Mouse (Mus musculus): ENCODE results near the gene Bak1.

Gene Bak1

DNA sequence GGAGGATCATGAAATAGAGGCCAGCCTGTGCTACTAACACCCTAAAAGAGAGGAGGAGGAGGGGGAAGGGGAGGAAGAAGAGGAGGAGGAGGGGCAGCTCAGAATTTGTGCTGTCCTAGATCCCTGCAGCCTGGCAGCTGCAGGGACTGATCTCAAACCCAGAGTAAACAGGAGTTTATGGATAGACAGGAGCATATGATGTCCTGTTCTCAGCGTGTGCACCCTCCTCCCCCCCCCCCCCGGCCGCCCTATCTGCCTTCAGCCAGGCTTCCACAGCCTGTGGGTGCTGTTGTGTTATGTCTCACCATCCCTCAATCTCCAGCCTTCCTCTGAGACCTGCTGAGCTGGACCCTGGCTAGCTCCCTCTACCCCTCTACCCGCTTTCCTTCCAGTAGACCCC is at the start of gene Bak1:
TSS of gene Bak1 (minus strand) at position 101 of the 400 bp plus-strand sequence.
- no peak for DNase-seq (ENCODE audit: low read depth, low spot score)

DNA sequence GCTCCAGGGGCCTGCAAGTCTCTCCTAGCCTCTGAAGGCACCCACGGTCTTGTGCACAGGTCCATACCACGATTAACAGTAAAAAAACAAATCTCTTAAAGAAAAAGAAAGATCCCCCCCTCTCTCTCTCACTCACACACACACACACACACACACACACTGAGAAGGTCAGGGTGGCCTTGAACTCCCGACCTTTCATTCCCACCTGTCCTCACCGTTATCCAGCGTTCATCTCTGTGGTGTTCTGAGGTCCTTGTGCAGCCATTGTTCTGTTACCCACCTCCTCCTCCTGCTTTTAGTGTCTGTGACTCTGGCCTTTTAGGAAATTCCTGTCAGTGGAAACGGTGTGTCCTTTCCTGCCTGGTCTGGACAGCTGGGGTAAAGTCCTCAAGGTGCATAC is 49.7 kb upstream of the Bak1 start:
- DNase-seq (ENCODE audit: low read depth, low spot score), result no peak

DNA sequence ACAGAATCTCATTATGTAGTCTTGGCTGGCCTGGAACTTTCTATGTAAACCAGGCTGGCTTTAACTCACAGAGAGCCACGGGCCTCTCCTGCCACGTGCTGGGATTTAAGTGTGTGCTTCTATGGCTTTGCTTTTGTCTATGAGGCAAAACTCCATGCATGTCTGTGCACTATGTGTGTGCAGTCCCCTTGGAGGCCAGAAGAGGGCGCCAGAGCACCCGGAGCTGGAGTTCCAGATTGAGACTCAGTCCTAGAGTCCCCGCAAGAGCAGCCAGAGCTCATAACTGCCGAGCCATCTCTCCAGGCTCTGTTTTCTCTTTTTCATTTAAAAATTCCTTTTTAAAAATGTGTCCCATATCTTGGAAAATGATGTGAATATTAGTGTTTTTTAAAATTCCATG is 49.1 kb upstream of the Bak1 start:
- no peak for DNase-seq (ENCODE audit: low read depth, low spot score)

DNA sequence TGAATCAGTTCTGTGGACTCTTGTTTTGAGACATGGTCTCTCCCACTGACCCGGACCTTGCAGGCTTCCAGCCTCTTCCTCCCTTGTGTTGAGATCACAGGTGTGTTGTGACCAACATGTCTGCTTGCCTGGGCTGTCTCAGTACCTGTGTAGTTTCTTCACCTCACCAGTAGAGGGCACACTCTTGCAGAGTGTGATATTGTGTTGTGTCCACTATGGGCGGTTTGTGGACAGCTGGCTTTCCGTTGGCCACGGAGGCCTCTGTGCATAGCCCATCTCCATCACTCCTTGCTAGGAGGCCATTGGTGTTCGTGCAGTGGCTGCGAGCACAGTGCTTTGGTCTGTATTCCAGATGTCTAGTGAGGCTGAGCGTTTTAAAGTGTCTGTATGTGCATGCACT is 48.3 kb upstream of the Bak1 start:
- DNase-seq (ENCODE audit: low read depth, low spot score), result no peak

DNA sequence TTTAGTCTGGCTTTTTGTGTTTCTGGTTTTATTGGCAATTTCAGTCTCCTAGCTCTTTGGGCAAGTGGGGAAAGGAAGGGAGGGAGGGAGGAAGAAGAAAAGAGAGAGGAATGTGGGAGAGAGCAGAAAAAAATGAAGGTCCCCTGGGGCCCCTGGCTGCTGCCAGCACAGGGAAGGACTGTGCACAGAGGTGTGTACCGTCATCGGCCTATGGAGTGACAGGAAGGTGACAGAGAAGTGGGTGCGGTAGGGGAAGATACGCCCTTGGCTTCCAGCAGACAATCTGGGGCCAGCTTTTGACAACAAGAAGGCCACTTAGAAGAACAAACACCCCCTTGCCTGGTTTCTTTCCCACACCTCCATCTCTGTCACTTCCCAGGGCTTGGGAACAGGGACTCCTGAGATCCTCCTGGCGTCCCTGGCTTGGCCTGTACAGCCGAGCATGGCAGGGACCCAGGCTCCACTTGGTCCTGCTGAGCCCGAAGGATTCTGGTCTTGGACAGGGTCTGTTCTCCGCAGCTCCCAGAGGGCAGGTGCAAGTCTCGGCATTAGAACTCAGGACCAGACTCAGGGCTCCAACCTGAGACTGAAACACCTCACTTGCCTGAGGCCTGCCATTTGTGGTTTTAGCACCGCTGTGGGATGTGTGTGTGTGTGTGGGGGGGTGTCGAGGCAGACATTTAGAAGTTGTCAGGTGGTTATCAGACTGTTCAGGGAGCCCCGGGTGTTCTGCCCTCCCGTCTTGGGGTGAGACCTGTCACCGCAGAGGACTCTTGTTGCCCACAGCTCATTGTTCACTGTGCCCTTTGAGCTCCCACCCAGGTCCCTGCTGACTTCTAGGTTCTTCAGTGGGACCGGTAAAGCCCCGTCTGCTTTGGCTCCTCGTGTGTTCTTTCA is 46.3 kb upstream of the Bak1 start:
- DNase-seq (ENCODE audit: low read depth, low spot score), result no peak

DNA sequence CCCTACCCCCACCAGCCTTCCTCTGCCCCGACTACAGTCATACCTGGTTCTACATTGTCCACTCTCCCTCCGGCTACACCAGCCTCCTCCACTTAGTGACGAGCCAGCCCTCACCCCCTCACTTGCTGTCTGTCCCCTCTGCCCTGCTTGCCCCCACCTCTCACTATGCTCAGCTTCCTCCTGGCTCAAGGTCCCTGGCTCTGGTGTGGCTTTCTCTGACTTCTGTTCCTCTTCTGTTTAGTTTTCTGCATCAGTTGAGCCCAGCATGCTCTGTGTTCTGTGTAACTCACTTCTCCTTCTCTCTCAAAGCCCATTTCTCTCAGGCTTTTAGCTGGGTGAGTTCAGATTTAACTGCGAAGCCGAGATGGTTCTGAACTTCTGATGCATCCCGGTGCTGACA is 45.4 kb upstream of the Bak1 start:
- DNase-seq (ENCODE audit: low read depth, low spot score), result no peak

DNA sequence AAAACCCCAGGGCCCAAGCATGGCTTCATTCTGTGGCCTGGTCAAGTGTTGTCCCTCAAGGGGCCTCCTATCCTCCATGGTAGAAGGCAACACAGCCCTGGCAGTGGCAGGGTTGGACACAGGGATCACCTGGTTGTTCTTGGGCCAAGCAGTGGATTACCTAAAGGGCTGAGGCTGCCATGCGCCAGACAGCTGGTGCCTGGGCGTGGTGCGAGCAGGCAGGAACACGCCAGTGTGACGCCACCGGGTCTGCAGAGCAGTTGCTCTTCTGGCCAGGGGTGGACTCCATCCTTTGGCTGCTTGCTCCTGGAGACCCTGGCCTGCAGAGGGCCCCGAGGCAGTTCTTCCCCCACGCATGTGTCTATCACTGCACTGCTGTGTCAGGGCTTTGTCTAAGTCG is 45.0 kb upstream of the Bak1 start:
- no peak for DNase-seq (ENCODE audit: low read depth, low spot score)

DNA sequence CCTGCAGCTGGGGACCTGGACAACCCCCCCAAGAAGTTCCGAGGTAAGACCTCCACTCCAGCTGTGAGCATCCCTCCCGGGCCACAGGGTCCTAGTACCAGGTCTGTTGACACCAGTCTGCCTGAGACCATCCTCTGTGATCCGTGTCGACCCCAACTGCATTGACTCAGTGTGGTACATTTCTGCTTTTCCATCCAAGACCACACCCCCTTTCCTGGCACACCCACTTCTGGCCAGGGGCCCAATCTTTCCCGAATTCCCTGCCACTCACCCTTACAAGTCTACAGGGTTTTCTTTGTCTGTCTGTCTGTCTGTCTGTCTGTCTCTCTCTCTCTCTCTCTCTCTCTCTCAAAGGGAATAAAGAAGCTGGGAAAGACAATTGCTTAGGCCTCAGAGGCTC is 44.3 kb upstream of the Bak1 start:
- no peak for DNase-seq (ENCODE audit: low read depth, low spot score)

DNA sequence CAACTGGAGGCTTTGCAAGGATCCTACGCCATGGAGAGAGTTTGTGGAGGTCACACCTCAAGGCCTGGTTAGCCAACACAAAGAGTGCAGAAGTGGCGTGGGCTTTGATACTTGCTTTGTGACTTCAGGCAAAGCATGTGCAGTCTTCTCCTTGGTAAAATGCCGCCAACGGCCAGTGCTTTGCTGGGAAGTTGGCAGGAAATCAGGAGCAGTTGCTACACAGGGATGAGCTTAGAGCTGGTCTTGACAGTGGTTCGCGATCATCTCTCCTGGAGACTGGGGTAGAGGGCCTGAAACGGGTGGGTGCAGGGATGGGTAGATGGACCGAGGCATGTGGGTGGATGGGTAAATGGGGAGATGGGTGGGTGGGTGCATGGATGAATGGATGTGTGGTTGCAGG is 43.6 kb upstream of the Bak1 start:
- DNase-seq (ENCODE audit: low read depth, low spot score), result no peak

DNA sequence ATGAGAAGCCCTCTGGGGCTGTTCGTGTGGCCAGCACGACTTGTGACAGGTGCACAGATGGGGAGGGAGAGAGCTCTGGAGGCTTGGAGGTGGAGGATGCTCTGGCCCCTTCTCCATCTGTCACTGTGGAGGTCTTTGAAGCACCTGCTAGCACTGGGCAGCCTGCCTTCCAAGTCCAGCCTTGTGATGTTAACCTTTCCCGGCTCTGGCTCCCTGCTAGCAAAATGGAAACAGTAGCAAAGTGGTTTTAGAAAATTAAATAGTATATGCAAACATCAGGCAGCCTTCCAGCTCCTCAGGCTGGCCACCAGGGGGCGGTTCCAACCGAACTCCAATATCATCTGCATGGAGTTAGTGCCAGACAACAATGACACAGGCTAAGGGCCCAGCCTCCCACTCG is 42.8 kb upstream of the Bak1 start:
- no peak for DNase-seq (ENCODE audit: low read depth, low spot score)

DNA sequence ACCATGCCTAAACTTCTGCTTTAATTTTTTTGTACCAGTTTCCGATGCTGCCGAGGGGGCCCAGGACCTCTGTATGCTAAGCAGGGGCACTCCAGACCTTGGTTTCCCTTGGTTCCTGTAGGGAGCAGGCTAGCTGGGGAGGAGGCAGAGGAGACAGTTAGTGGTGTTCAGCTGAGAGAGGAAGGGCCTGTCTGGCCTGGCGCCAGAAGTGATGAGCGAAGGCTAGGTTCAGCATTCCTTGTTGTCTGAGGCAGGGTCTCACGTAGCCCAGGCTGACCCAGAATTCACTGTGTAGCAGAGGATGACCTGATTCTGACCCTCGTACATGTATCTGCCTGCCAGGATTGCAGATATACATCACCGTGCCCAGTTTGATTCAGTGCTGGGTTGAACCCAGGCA is 42.1 kb upstream of the Bak1 start:
- no peak for DNase-seq (ENCODE audit: low read depth, low spot score)

DNA sequence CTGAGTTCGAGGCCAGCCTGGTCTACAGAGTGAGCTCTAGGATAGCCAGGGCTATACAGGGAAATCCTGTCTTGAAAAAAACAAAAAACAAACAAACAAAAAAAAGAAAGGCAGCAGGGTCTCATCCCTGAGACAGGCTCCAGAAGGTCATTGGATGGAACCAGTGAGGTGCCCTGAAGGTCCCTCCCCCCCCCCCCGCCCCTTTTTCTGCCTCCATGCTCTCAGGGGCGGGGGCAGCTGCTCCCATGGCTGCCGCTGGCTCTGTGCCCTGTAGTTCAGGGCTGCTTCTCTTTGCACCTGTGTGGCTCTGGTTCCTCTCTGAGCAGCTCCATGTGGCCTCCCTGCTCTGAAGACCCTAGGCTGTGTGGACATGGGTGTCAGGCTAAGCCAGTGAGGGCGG is 40.3 kb upstream of the Bak1 start:
- DNase-seq (ENCODE audit: low read depth, low spot score), result no peak

DNA sequence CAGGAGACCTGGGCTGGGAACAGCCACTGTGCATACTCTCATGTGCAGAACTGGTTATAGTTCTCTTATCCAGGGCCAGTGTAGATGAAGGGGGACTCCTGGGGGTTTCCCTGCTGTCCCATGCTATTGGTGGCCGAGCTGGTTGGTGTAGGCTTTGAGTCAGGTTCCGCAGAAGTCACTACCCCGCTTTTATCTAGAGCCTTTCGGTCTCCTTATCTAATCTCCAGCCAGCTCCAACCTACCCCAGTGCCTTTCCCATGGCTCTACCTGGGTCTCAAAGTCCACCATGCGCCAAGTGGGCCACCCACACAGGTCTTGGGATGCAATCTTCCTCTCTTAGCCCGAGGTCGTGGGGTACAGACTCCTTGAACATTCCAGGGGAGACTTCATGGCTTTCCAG is 37.3 kb upstream of the Bak1 start:
- DNase-seq (ENCODE audit: low read depth, low spot score), result no peak

DNA sequence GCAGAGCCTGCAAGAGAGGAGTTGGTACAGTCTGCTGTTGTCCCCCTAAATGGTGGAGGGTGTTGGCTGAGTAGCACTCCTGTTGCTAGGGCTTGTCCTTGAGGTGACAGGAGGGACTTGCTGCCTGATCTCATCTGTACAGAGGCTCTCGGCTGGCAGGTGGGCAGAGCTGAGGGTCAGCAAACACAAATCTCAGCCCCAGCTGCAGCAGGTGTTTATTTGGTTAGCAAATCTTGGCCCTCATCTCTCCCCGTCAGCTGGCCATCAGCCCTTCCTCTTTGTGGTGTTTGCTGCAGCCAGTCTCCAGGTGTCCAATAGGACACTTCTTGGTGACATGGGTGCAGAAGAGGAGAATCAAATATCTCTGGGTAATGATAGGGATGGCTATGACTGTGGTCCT is 35.4 kb upstream of the Bak1 start:
- DNase-seq (ENCODE audit: low read depth, low spot score), result no peak

DNA sequence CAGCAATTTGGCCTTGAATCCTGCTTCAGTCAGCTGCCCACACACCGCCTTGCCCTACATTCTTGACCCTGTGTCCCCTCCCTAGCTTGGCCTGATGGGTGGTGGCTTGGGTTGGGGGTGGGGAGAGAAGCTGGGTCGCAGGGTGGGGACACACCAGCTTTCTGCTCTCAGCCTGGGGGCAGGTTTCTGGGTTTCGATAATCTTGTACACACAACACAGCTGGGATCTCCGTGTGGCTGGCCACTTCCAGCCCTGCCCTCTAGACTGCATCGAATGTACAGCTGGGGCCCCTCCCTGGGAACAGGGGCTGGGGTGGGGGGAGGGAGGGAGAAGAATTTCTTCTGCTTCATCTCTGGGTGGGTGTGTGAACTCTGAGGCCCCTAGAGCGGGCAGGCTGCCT is 34.9 kb upstream of the Bak1 start:
- no peak for DNase-seq (ENCODE audit: low read depth, low spot score)

DNA sequence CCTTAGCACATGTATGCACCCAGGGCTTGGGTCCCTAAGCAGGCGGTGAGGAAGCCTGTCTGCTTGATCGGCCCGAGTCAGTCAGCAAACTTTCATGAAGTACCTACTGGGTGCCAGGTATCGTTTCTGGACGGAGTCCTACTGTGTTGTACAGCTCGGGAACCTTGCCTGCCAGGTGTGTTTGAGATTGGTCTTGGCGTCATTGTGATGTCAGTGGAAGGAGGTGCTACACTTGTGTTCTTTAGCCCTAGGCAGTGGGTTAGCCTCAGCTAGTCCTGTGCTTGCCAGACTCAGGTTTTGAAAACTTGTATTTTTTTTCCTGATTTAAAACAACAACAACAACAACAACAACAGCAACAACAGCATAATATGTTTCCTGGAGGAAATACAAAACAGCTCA is 33.9 kb upstream of the Bak1 start:
- no peak for DNase-seq (ENCODE audit: low read depth, low spot score)

DNA sequence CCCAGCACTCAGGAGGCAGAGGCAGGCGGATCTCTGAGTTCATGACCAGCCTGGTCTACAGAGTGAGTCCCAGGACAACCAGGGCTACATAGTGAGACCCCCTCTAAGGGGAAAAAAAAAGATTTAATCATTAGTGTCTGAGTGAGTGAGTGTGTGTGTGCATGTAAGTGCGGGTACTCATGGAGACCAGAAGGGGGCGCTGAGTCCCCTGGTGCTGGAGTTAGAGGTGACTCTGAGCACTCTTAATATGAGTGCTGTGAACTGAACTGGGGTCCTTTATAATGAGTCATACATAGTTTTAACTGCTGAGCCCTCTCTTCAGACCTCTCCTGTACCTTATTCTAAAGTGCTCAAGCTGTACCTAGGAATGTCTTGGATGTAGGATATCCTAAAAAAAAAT is 32.9 kb upstream of the Bak1 start:
- DNase-seq (ENCODE audit: low read depth, low spot score), result no peak

DNA sequence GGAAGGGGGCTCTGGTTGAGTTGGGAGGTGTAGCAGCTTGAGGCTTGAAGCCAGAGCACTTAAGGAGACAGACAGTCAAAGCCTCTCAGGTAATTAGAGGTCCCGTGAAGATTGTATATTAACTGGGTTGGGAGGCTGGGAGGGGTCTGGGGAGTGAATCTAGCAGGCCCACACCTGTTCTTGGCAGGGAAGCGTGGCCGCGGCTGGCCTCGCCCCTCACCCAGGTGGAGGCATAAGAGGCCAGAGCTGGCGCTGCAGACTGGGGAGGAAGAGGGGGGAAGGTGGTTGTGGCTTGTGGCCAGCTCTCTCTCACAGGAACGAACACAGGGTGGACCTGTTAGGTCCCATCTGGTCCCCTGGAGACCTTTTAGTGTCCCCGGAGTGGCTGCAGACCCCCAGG is 31.9 kb upstream of the Bak1 start:
- DNase-seq (ENCODE audit: low read depth, low spot score), result no peak

DNA sequence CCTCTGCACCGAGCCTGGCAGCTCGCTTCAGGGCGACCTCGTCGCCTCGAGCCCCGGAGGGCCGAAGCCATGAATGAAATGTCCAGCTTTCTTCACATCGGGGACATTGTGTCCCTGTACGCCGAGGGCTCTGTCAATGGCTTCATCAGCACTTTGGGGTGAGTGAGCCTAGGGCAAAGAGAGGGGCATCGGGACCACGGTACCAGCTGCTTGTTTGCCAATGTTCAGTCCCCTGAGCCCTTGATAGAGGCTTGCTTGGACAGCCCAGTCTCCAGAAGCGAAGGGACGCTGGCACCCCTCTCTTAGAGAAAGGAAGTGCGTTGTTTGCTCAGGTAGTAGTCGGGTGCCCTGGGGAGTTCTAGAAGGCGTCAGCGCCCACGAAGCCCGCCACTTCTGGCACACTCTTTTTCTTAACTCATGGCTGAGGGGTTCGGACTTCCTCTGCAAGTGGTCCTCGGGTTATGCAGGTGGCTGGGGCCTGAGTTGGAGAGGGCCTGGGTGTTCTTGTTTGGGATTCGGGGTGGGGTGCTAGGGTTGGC is 28.8 kb upstream of the Bak1 start:
- DNase-seq (ENCODE audit: low read depth, low spot score), result no peak

DNA sequence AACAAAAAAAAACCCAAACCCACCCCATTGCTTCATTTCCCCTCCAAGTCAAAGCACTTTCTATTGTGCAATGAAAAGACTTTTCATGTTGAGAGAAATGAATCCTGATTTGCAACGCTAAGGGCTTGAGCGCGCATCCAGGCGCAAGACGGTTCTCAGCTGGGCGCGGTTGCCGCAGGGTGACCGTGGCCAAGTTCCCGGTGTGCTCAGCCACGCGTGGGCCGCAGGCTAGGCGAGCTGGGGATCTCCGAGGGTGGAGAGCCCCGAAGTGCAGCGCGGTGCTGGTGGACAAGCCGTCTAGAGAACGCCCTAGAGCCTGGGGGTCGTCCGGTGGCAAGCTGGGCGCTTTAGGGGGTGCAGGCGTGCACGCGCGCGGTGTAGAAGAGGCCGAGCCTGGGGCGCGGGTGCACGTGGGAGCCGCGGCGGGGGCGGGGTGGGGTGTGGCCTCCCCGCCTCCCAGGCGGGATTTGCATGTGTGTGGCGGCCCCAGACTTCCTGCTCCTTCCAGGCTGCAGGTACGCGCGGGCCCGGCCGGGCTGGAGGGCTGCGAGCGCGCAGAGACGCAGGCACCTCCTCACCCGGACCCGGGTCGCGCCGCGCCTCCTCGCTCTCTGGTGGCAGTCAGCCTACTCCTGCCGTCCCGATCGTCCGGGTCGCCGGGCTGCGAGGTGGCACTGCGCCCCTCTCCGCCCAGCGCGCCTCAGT is 28.2 kb upstream of the Bak1 start, which contains the start of gene Itpr3:
TSS of gene Itpr3 (plus strand) at position 493 of the 705 bp plus-strand sequence.
- no peak for DNase-seq (ENCODE audit: low read depth, low spot score)

DNA sequence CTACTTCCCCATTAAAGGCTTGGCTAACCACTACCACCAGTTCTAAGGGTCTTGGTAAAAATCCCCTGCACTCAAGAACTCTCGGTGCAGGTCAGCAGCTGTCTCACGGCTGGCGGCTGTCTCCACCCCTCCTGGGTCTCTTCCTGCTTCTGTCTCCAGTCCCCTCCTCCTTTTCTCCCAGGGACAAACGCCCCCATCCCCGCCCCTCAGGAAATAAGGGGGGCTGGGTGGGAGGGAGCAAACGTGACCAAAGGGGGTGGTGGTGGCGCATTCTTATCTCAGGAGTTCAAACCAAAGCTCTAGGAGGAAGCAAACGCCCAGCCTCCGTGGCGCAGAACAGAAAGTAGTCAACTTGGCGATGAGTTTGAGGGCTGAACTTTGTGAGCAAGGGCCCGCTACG is 27.4 kb upstream of the Bak1 start:
- no peak for DNase-seq (ENCODE audit: low read depth, low spot score)

DNA sequence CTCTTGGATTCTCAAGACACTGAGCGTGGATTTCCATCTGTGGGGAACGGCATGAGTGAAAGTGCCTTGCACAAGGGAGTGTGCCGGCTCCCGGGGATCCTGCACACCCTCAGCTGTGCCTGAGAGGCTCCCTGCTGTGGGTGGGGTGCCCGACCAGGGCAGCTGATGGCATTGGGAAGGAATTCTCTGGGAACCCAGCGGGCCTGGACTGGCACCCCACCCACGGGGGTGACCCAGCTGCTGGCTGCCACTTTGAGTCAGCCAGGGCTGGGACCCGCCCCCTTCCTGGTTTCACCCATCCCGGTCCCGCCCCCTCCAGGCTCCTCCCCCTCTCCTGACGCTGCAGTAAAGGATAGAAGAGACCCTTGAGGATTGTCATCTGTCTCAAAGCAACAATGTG is 22.7 kb upstream of the Bak1 start:
- DNase-seq (ENCODE audit: low read depth, low spot score), result no peak

DNA sequence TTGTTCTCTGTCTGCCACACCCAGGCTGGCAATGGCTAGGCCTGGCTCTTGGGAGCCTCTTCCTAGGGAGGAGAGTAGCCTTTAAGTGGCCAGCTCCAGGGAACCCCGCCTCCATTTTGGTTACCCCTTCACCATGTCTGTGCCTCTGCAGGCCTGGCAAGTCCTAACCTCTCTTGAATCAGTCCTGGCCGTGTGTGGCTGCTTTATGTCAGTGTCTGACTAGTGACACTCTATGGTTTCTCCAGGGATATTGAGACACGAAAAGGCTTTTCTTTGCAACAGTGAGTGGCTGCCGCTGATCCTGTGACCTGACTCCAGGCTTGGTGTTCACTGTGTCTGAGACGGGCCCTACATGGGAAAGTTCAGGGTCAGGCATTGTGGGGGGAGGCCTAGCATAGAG is 22.0 kb upstream of the Bak1 start:
- no peak for DNase-seq (ENCODE audit: low read depth, low spot score)

Data from c-Kit-negative CD71-positive TER-119-positive erythroid progenitor cells, embryonic 14.5 days (primary cell).